Mouse (Mus musculus) lung, postnatal 36 days (tissue): Measurements from ENCODE around the gene Pde3b.
"Not testable (repeated sequence)": the region's sequence is repeated elsewhere in the genome, so short reads cannot be mapped to it uniquely, and the experiment has no call there.

Source experiments
- DNase-seq: peaks from one replicate; pipeline ENCODE4 v3.0.0; 2022; ENCODE audit warnings: mixed read lengths

The Pde3b gene

DNA sequence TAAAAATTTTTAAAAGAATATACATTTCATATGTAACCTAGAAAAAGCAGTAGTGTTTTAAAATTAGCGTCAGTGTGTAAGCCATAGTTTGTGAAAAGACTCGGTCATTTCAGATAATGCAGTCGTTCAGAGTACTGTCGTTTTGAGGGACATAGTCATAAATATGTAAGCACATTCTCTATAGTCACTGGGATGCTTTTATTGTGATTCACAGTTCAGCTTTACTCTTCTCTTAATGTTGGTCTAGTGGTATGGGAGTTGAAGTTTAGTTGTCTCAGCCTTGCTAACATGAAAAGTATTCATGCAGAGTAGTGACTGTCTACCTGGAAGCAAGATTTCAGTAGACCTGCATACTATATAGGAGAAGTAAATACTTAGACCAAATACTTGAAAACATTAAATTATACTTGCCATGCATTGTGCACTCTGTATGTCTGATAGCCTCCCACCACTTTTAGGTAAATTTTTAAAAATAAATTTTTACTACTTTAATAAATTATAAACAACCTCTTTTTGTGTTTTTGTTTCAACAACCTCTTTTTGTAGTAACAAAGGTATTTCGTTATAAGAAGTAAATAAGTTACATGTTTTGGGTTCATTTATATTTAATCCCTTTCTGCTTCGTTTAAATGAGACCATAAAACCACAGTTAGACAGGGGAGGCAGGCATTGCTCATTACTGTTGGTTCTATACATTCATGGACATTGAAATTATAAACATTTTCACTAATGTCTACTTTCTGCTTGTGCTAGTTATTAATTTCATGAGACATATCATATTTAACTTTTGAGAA is 65.3 kb downstream of the Pde3b start:
- no peak for DNase-seq

DNA sequence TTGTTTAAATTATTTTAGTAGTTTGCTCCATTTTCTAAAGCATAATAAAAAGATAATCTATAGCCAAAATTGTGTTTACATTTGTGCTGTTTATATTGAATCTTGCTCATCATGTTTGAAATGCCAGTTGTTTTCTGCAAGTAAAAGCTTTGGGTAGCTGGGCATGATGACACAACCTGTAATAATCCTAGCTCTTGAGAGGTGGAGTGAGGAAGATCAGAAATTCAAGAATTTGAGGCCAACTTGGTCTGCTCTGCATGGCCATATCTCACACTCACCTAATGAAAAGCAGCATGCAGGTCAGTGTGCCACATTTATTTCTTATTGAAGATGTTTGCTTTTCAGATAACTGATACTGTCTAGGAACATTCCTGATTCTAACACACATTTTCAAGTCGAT is 65.9 kb downstream of the Pde3b start:
- DNase-seq = no peak

DNA sequence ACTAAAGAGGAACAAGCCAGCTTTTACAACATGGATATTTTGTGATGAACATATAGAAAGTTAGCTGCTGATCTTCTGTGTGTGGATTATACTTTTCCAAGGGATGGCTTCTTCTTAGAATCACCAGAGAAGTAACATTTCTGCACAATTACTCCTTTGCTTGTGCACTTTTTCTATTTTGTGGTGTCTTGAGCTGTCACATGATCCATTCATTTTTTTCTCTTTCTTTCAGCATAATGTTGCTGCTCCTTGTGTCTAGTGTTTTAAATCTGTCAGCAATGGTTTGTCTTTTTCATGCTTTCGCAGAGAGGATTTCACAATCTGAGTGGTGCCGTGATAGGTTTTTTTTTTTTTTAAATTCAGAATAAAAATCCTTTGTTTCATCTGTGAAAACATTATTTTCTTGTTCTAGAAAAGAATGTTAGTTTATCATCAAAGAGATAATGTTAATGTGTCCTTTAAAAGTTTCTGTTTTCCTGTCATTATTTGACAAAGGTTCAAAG is 66.4 kb downstream of the Pde3b start:
- DNase-seq = no peak

DNA sequence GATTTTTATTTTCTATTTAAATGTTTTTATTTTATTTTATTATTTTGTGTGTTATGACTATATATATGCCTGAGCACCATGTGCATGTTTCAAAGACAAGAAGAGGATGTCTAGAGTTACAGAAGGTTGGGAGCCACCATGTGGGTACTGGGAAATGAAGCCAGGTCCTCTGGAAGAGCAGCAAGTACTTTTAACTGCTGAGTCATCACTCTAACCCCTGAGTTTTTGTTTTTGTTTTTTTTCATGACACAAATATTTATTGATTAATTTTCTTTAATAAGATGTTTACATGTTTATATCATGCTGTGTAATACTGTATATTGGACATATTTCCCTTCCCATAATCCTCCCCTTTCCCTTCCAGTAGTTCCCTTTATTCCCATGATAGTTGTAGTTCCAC is 77.5 kb downstream of the Pde3b start:
- DNase-seq = no peak

DNA sequence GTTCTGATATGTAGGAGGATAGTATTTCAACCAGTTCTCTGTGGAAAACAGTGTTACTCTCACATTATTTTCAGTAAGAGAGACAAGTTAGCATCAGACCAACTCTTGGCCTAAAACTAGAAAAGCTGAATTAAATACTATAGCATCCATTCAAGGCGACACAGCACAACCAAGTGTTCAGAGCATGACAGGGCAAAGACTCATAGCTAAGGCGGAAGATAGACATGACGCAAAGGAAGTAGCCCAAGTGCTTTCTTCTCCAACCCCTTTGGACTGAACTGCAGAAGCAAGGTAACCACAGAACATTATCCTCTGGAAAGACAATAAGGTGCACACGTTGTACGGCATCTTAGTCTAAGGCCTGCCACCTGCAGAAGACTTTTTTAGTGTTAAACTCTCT is 79.0 kb downstream of the Pde3b start:
- peak; percentile 6 for DNase-seq

DNA sequence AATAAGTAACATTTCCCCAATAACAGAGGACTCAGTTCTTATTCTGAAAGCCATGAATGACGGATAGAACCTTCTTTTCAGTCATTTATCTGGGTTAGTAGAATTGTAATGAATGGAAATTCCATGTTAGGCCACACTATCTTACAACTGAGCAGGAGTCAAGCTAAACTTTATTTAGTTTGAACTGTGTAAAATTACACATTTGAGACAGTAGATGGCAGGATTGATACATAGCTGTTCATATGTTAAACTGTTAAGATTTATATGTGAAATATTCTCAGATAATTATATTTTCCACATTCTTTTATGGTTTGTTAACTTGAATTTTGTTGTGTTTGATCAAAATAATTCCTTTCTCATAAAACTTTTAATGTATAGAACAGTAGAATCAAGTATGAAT is 84.2 kb downstream of the Pde3b start:
- DNase-seq = no peak

GRCm38 (mm10) chr7:114508879-114509278 is 93.8 kb downstream of the Pde3b start:
- no peak for DNase-seq

GRCm38 (mm10) chr7:114520122-114520521 is 105.0 kb downstream of the Pde3b start:
- DNase-seq = no peak

DNA sequence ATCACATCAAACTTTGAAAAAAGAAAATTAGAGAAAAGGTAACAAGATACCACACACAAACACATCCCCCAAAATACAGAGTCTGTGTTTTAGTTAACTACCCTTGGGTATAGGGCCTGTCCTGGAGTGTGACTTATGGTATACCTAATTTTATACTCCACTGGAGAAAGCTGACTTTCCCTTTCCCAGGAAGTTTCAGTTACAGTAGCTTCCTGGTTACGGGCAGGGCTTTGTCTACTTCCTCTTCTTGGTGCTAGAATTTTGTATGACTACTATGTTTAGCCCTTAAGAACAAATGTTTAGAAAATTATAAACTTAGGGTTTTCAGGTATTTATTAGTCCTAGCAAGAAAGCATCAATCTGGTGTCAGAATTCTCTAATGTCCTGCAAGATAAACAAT is 111.2 kb downstream of the Pde3b start:
- peak; percentile 8 for DNase-seq

GRCm38 (mm10) chr7:114536179-114536578 is 121.1 kb downstream of the Pde3b start:
- DNase-seq = peak; percentile 56

GRCm38 (mm10) chr7:114562531-114563241 is 147.6 kb downstream of the Pde3b start, which contains the start of gene Cyp2r1:
Cyp2r1 (minus strand) TSS chr7:114562972.
- DNase-seq = peak; percentile 95

DNA sequence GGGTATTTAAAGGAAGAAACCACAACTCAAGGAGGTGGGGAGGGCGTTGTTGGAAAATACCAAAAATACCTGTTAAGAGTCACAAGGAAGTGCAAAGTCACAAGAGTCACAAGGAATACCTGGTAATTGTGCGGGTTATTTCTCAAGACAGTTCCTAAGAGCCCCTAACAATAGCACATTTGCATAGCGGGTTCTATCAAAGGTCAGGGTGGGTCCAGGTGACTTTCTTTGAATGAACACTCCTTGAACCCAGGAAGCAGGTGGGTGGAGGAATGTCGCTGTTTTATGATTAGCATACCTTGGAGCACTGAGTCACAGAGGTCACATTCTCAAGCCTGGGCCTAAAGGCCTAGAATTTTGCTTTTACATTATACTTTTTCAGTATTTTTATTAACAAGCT is 158.8 kb downstream of the Pde3b start:
- DNase-seq = not testable (repeated sequence)

DNA sequence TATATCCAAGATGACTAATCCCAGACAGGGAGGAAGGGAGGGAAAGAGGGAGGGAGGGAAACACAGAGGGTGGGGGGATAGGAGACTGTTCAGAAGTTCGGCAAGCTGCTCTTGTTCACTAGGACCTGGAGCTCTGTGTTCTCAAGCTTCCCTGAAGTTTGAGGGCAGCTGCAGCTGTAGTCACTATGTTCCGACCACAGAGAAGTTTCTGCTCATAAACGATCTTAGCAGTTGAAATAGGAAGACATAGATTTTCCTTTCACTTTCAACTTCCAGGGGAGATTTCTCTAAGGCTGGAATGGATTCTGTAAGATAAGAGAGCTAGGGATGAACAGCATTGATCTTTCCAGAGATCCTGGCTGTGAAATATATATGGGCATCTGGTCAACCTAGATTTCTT is 161.8 kb downstream of the Pde3b start:
- no peak for DNase-seq

- no peak for DNase-seq
Observed at GRCm38 (mm10) chr7:114577665-114578064, 162.6 kb downstream of the Pde3b start.

DNA sequence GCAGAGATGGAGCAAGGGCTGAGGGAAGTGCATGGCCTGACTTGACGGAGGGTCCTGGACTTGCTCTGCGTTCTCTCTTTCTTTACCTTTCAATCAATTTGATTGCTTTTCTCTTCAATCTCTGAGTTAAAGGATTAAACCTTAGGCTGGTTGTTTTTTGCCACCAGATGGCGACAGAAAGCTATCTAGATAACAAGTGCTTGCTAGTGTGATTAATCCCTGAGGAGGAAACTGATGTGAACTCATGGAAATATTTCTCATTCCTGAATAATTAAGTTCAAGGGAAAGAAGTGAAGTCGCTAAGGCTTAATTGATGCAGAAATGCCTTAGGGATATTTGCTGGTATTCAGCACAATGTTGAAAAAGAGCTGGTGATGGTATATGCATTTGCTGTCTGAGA is 165.3 kb downstream of the Pde3b start:
- DNase-seq = peak; percentile 82

DNA sequence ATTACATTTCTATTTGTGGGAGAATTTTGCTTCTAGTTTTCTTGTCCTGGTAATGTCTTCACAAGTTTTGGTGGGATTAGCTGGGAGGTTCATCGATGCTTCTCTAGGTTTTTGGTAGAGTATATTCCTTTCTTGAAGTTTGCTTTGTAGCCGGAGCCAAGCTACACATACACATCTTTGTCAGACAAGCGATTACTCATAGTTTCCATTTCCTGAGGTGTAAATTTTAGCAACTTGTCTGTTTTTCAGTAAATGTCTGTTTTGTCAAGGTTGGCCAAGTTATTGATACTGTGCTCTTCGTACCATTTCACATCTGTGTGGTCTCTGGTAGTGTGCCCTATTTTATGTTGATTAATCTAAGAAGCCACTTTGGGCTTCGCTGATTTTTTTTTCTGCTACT is 166.1 kb downstream of the Pde3b start:
- DNase-seq = no peak

- no peak for DNase-seq
Observed at GRCm38 (mm10) chr7:114582441-114582840, 167.4 kb downstream of the Pde3b start.
